Mouse (Mus musculus) CD4-positive, CD25-positive, alpha-beta regulatory T cell, adult 4 months (primary cell): ENCODE measurements at regions not wholly inside any gene's neighbourhood (a gene's known extent, or its start where the extent isn't known, plus 50 kb on each side); places are given as distances from the start of the nearest gene placed in this dataset.

ENCODE experiments used
- ATAC-seq: one replicate; pipeline ENCODE4 v1.8.0; 2017

GRCm38 (mm10) chr2:75422798-75423685 is 236.0 kb upstream of the Hnrnpa3 start:
- no peak for ATAC-seq

DNA sequence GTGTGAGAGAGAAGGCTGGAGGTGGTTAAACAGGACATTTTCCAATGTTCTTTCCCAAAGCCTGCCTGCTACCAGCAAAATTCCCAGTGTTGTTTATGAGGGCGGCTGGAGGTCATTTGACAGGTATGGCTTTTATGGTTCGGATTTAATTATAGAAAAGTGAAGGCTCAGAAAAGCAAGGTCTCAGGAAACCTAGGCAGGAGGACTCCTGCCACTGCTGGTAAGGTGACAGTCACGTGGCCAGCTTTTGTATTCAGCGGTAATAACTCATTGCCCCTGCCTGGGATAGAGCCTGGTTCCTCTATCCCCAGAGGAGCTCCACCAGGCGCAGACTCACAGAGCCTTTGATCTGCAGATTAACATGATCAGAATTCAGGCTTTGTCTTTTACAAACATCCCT is 235.2 kb upstream of the Hnrnpa3 start:
- ATAC-seq: no peak

DNA sequence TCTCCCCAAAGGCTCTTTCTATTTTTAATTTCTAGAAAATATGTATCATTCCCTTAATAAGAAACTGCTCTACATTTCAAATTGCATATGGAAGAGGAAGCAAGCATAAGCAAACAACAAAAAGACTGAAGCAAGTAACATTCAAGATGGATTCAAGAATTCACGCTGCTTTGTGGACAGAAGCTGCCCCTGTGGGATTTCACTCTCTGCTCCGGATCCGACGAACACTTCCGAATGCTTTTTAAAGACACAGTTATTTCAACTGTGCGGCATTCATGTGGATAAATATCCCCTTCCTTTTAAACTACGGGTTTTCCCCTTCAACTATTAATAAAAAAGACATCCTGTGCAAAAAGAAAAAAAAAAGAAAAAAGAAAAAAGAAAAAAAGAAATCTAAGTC is 234.7 kb upstream of the Hnrnpa3 start:
- ATAC-seq: no peak

DNA sequence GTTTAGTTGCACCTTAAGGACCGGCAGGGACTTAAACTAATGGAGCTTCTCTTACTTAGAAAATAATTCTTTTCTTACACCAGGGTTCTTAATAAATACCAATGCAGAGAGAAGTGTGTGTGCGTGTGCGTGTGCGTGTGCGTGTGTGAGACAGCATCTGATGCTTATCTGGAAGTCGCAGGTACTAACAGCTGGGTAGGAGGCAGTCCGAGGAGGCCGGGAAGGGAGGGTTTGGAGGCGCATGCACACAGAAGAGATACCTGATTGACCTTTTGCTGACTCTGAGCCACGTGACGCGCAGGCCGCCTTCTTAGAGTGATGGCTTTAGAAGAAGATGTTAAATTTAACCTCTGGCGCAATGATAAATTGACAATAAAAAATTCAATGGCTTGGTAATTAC is 234.2 kb upstream of the Hnrnpa3 start:
- no peak for ATAC-seq

DNA sequence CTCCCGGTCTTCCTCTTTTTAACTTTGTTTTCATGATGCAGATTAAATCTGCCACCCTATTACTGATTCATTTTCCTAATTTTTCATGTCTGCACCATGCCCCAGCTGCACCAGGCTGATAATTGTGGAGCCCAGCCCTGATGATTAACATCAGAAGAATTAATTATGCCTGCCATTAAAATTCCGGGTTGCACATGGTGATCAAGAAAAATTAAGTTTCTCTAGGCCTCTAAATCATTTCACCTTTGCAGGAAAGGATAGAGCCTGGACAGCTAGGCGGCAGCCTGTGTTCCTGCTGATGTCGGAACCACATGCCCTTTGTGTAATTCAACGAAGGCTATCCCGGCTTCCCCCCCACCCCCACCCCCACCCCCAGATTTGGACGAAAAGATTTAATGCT is 233.7 kb upstream of the Hnrnpa3 start:
- no peak for ATAC-seq

- ATAC-seq: no peak
These were observed 233.3 kb upstream of the Hnrnpa3 start for GRCm38 (mm10) chr2:75425791-75426190.

GRCm38 (mm10) chr2:75427936-75428458 is 231.1 kb upstream of the Hnrnpa3 start:
- ATAC-seq: no peak

- ATAC-seq: no peak
These were observed 228.7 kb upstream of the Hnrnpa3 start for GRCm38 (mm10) chr2:75430161-75430940.

DNA sequence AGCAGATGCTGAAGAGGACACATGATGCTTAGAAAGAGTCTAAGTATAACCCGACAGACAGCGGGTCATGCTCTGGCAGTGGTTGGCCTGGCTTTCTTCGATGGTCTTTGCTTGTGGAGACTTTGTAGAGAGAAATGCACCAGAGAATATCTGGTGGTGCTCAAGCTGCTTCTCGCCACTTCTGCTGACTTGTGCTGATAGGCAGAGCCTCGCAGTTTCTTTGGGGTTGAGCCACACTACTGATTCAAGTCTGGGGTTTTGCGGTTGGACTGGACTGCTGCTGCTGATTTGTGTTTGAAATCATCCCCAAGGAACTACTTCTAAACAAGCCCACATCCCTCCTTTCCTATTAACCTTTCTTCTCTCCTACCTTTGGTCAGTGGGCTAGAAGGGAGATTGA is 227.1 kb upstream of the Hnrnpa3 start:
- ATAC-seq: no peak

GRCm38 (mm10) chr2:75434521-75434920 is 224.5 kb upstream of the Hnrnpa3 start:
- no peak for ATAC-seq

GRCm38 (mm10) chr2:75439522-75440230 is 219.4 kb upstream of the Hnrnpa3 start:
- no peak for ATAC-seq

DNA sequence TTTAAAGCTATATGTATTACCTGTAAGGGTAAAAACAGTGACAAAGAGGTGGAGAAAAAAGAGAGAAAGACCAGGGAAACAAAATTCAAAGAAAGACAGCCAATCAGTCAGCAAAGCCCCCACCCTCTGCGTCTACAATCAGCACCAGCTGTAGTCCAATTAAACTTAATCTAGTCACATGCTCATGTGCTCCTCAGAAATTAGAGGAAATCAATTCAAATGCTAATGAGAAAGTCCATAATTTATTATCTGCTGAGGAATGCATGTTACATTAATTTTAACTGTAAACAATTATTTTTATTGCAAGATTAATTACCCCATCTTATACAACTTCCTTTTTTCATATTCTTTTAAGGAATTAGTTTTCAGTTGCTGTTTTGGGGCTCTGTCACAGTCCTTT is 216.4 kb upstream of the Hnrnpa3 start:
- no peak for ATAC-seq

GRCm38 (mm10) chr2:75445189-75445588 is 213.9 kb upstream of the Hnrnpa3 start:
- ATAC-seq: no peak

GRCm38 (mm10) chr2:75446996-75447715 is 211.9 kb upstream of the Hnrnpa3 start:
- ATAC-seq: no peak

DNA sequence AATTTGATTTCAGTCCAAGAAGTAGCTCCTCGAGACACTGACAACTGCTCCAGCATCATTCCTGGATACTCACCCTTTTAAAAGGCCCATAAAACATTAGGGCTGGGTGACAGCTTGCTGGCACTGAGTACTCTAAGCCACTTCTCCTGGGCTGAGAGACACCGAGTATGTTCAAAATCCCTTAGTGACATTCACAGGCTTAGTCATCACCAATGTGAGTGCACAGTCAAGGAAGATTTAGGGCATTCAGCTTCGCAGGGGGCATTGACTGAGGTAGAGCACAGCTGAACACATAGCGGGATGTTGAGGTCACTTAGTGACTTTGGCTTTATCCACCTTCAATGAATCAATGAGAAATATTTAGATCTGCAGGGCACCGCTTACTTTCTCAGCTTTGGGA is 210.8 kb upstream of the Hnrnpa3 start:
- no peak for ATAC-seq

DNA sequence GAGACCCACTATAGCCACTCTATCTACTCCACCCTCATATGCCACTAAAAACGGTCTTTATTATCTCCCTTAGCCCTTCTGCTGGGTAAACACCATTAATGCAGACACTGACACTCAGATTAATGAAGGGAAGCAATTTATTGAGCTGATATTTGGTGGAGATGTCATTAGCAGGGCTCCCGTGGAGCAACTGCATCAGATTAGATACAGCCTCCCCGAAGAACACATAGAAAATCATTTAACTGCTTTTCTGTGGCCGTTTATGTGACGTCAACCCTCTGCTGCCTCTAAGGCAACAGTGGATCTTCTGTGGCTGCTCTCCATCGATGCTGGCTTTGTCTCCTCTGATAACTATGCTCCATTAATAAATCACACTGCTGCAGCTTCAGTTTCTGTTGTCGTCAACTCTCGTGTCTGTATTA is 207.2 kb upstream of the Hnrnpa3 start:
- ATAC-seq: no peak

DNA sequence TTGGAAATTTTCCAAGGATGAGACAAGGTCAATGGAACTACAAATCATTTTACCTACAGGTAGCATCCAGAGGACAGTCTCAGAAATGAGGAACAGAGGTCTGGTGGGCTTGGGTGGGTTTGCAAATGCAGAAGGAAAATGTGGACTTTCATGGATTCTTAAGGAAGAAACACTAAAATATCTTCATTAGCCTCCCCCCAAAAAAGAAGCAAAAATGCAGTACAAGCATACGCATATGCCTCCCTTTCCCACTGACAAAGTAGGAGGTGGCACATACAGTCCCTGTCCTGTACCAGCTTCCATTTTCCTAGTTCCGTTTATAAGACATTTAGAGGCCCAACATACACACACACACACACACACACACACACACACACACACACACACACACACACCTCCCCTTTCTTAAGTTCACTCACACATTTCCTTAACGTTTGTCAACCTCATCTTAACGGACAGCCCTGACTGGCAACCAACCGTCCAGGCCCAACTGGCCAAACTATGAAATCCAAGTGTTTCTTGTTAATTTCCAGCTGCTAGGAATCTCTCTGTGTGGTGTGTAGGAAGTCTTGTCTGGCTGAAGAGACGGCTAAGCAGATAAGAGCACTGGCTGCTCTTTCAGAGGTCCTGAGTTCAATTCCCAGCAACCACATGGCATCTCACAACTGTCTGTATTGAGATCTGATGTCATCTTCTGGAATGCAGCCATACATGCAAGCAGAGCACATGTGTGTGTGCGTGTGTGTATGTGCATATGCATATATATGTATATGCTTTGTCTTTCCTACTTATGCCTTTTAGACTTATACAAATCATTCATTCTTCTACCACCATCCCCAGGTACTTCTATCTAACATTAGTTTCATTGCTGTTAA is 206.6 kb upstream of the Hnrnpa3 start:
- no peak for ATAC-seq

DNA sequence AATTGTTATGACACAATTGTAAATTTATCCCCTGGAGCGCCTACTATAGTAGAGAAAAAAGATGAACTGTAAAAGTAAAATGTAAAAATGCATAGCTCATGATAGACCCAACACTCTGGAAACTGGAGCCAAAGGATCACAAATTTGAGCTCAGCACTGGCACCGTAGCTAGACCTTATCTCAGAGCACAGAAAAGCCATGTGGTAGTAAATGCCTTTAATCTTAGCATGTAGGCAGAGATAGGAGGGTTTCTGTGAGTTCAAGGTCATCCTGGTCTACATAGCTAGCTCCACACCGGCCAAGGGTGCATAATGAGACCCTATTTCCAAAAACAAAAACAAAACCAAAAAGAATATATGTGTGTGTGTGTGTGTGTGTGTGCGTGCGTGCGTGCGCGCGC is 203.6 kb upstream of the Hnrnpa3 start:
- ATAC-seq: no peak

DNA sequence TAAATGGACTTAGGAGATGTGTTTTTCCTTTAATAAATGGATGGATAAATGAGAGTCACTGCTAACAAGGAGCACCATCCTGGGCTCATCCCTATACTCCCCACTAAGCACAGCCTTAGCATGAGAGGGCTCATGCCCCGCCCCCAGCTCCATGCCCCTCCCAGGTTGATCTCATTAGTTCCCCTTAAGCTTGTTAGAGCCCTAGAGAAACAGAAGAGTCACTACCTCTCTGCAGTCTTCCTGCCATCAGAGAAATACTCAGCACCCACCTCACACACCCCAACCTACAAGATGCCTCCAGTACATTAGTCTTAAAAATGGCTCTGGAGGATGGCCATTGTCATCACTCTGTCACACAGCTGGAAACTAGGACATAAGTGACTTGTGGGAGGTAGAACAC is 202.8 kb upstream of the Hnrnpa3 start:
- ATAC-seq: no peak

- no peak for ATAC-seq
These were observed 201.6 kb upstream of the Hnrnpa3 start for GRCm38 (mm10) chr2:75457423-75457822.

- no peak for ATAC-seq
These were observed 200.2 kb upstream of the Hnrnpa3 start for GRCm38 (mm10) chr2:75458898-75459297.
